Mouse (Mus musculus) midbrain, embryonic 14.5 days (tissue): ENCODE data around the gene Rai14. TPM values are rescaled to one million over a fixed set of nuclear protein-coding genes. Genes with fewer than 3 reads are reported as not detected.

Source experiments
- ATAC-seq: fragments of 200-750 bp; cut with Nextera tagmentation; 2 replicates; pipeline ENCODE4 v1.8.0; 2017; ENCODE audit warnings: moderate number of reproducible peaks, moderate library complexity; ENCODE audit not compliant: low FRiP score, low TSS enrichment
- DNase-seq: peaks from one replicate; pipeline ENCODE4 v3.0.0-alpha.2; 2015
- H3K27ac ChIP-seq: fragments of 300-500 bp; sonication (generic); replicated peaks from 2 replicates; pipeline ENCODE4 v1.5.1; 2014; ENCODE audit warnings: mild to moderate bottlenecking, low read depth, low read length, moderate library complexity
- H3K27me3 ChIP-seq: fragments of 300-500 bp; sonication (generic); 2 replicates; pipeline ENCODE4 v1.6.1; 2014; ENCODE audit warnings: low read length, control low read depth, mixed read lengths; ENCODE audit not compliant: control insufficient read depth, insufficient read depth
- H3K36me3 ChIP-seq: fragments of 300-500 bp; sonication (generic); 2 replicates; pipeline ENCODE4 v1.6.1; 2014; ENCODE audit warnings: low read length, control low read depth; ENCODE audit not compliant: control insufficient read depth, insufficient read depth
- H3K4me1 ChIP-seq: fragments of 300-500 bp; sonication (generic); 2 replicates; pipeline ENCODE4 v1.6.1; 2014; ENCODE audit warnings: mild to moderate bottlenecking, antibody characterized with exemption, low read length, control low read depth; ENCODE audit not compliant: control insufficient read depth, insufficient read depth
- H3K4me2 ChIP-seq: fragments of 300-500 bp; sonication (generic); 2 replicates; pipeline ENCODE4 v1.6.1; 2014; ENCODE audit warnings: mild to moderate bottlenecking, low read length, moderate library complexity
- H3K4me3 ChIP-seq: fragments of 300-500 bp; sonication (generic); replicated peaks from 2 replicates; pipeline ENCODE4 v1.5.1; 2014; ENCODE audit warnings: low read depth, low read length
- H3K9ac ChIP-seq: fragments of 300-500 bp; sonication (generic); replicated peaks from 2 replicates; pipeline ENCODE4 v1.6.1; 2014; ENCODE audit warnings: mild to moderate bottlenecking, low read length, moderate library complexity
- H3K9me3 ChIP-seq: fragments of 300-500 bp; sonication (generic); 2 replicates; pipeline ENCODE4 v1.6.1; 2016; ENCODE audit warnings: low read length, control low read depth, mixed read lengths; ENCODE audit not compliant: control insufficient read depth
- WGBS: fragments of 180-500 bp; shearing (Covaris S2); extraction: QIAGEN DNeasy Blood & Tissue Kit; methylation state at CpG from one replicate; pipeline ENCODE4 v1.1.7; 2014; 5-methylcytosine and 5-hydroxymethylcytosine counted together
- polyA plus RNA-seq: library from polyadenylated mRNA; unstranded; fragments of >200 nt; fragmentation: Nextera tagmentation; extraction: Ambion mirVana; gene quantifications from 2 replicates; pipeline ENCODE4 v1.2.1, GENCODE M21; 2014

Rai14 gene
- polyA plus RNA-seq, 1 experiment from 2014 or later = 20.5 TPM

- peaks cover 3% of the 10 kb centered on the region; the same call in 1 of the 2 replicates for H3K36me3 ChIP-seq
- H3K4me1 ChIP-seq = peaks cover 9% of the 10 kb centered on the region
- no peaks in the 10 kb centered on the region for H3K9me3 ChIP-seq
- no peak for DNase-seq
- no peak overlapping the region for H3K9ac ChIP-seq
- no peak overlapping the region for H3K4me3 ChIP-seq
- no peak overlapping the region for H3K4me2 ChIP-seq
- H3K27ac ChIP-seq = no peak overlapping the region
- ATAC-seq = no peak
- 98% methylated on average over 6 of the region's 6 CpGs for WGBS
- H3K27me3 ChIP-seq = no peaks in the 10 kb centered on the region
Observed at GRCm38 (mm10) chr15:10707109-10707508, 7.3 kb downstream of the Rai14 start.

GRCm38 (mm10) chr15:10706414-10706813, 8.0 kb downstream of the Rai14 start:
- H3K4me1 ChIP-seq = peaks cover 5% of the 10 kb centered on the region; the same call in 1 of the 2 replicates
- H3K9me3 ChIP-seq = no peaks in the 10 kb centered on the region
- DNase-seq = no peak
- no peak overlapping the region for H3K4me3 ChIP-seq
- H3K4me2 ChIP-seq = no peak overlapping the region
- peaks cover 3% of the 10 kb centered on the region; the same call in 1 of the 2 replicates for H3K36me3 ChIP-seq
- WGBS = 88% methylated on average over 8 of the region's 8 CpGs
- no peak overlapping the region for H3K27ac ChIP-seq
- no peak for ATAC-seq
- H3K27me3 ChIP-seq = no peaks in the 10 kb centered on the region
- no peak overlapping the region for H3K9ac ChIP-seq

- H3K27ac ChIP-seq = no peak overlapping the region
- no peak overlapping the region for H3K4me2 ChIP-seq
- DNase-seq (no peak), ATAC-seq (no peak)
- H3K36me3 ChIP-seq = peaks cover 3% of the 10 kb centered on the region; the same call in 1 of the 2 replicates
- no peaks in the 10 kb centered on the region for H3K9me3 ChIP-seq
- no peak overlapping the region for H3K4me3 ChIP-seq
- H3K4me1 ChIP-seq = no peaks in the 10 kb centered on the region
- 69% methylated on average over 5 of the region's 5 CpGs for WGBS
- no peaks in the 10 kb centered on the region for H3K27me3 ChIP-seq
- H3K9ac ChIP-seq = no peak overlapping the region
Observed at GRCm38 (mm10) chr15:10705752-10706151, 8.7 kb downstream of the Rai14 start.

GRCm38 (mm10) chr15:10704328-10704727, 10.1 kb downstream of the Rai14 start:
- H3K27me3 ChIP-seq = no peaks in the 10 kb centered on the region
- 92% methylated on average over 8 of the region's 8 CpGs for WGBS
- DNase-seq (no peak), ATAC-seq (no peak)
- H3K36me3 ChIP-seq = peaks cover 3% of the 10 kb centered on the region; the same call in 1 of the 2 replicates
- H3K9ac ChIP-seq = no peak overlapping the region
- H3K4me1 ChIP-seq = no peaks in the 10 kb centered on the region
- H3K27ac ChIP-seq = no peak overlapping the region
- H3K9me3 ChIP-seq = no peaks in the 10 kb centered on the region
- no peak overlapping the region for H3K4me2 ChIP-seq
- no peak overlapping the region for H3K4me3 ChIP-seq

GRCm38 (mm10) chr15:10701571-10701970, 12.9 kb downstream of the Rai14 start:
- Histone ChIP-seq H3K4me1 (no peaks in the 10 kb centered on the region), H3K36me3 (no peaks in the 10 kb centered on the region), H3K9ac (no peak overlapping the region), H3K27ac (no peak overlapping the region), H3K4me2 (no peak overlapping the region), H3K27me3 (no peaks in the 10 kb centered on the region), H3K4me3 (no peak overlapping the region), H3K9me3 (no peaks in the 10 kb centered on the region)
- no peak for ATAC-seq
- 87% methylated on average over 5 of the region's 5 CpGs for WGBS
- no peak for DNase-seq

- Histone ChIP-seq H3K9me3 (no peaks in the 10 kb centered on the region), H3K4me3 (no peak overlapping the region), H3K9ac (no peak overlapping the region), H3K4me2 (no peak overlapping the region), H3K27ac (no peak overlapping the region), H3K4me1 (no peaks in the 10 kb centered on the region), H3K27me3 (no peaks in the 10 kb centered on the region), H3K36me3 (no peaks in the 10 kb centered on the region)
- ATAC-seq (no peak), DNase-seq (no peak)
- WGBS = 93% methylated on average over 9 of the region's 9 CpGs
Observed at GRCm38 (mm10) chr15:10700891-10701466, 13.4 kb downstream of the Rai14 start.

GRCm38 (mm10) chr15:10696478-10697234, 17.8 kb downstream of the Rai14 start:
- H3K27ac ChIP-seq = no peak overlapping the region; the same call in 1 of the 2 replicates
- no peak overlapping the region for H3K9ac ChIP-seq
- WGBS = 72% methylated on average over 8 of the region's 8 CpGs
- no peaks in the 10 kb centered on the region for H3K36me3 ChIP-seq
- H3K4me1 ChIP-seq = 0 out of 2 replicates have a peak, but pooled peaks cover 5% of the 10 kb centered on the region
- DNase-seq (no peak), ATAC-seq (no peak)
- no peaks in the 10 kb centered on the region for H3K9me3 ChIP-seq
- no peaks in the 10 kb centered on the region for H3K27me3 ChIP-seq
- no peak overlapping the region for H3K4me2 ChIP-seq
- no peak overlapping the region for H3K4me3 ChIP-seq

- H3K27me3 ChIP-seq = no peaks in the 10 kb centered on the region
- no peak for DNase-seq
- H3K36me3 ChIP-seq = peaks cover 12% of the 10 kb centered on the region
- no peak overlapping the region for H3K4me3 ChIP-seq
- 79% methylated on average over 4 of the region's 4 CpGs for WGBS
- ATAC-seq = no peak
- H3K4me2 ChIP-seq = no peak overlapping the region
- 0 out of 2 replicates have a peak, but pooled peaks cover 5% of the 10 kb centered on the region for H3K4me1 ChIP-seq
- no peak overlapping the region for H3K9ac ChIP-seq
- H3K27ac ChIP-seq = no peak overlapping the region
- H3K9me3 ChIP-seq = no peaks in the 10 kb centered on the region
Observed at GRCm38 (mm10) chr15:10692627-10693026, 21.8 kb downstream of the Rai14 start.

GRCm38 (mm10) chr15:10691481-10691880, 22.9 kb downstream of the Rai14 start:
- DNase-seq (no peak), ATAC-seq (no peak)
- no peak overlapping the region for H3K27ac ChIP-seq
- H3K4me1 ChIP-seq = 0 out of 2 replicates have a peak, but pooled peaks cover 5% of the 10 kb centered on the region
- 54% methylated on average over 6 of the region's 6 CpGs for WGBS
- H3K4me2 ChIP-seq = no peak overlapping the region
- H3K9me3 ChIP-seq = no peaks in the 10 kb centered on the region
- no peaks in the 10 kb centered on the region for H3K27me3 ChIP-seq
- no peak overlapping the region for H3K9ac ChIP-seq
- no peak overlapping the region for H3K4me3 ChIP-seq
- peaks cover 12% of the 10 kb centered on the region for H3K36me3 ChIP-seq
